Mouse (Mus musculus) naive thymus-derived CD4-positive, alpha-beta T cell, adult 2 months (primary cell): ENCODE data around the gene Ttc41.

Source experiments
- DNase-seq: peaks from one replicate; pipeline ENCODE4 v3.0.0-alpha.2; 2011; ENCODE audit warnings: low read depth

Ttc41 gene

GRCm38 (mm10) chr10:86784126-86784675 lies 78.6 kb downstream of the Ttc41 start:
- no peak for DNase-seq

- no peak for DNase-seq
These were observed 79.8 kb downstream of the Ttc41 start for GRCm38 (mm10) chr10:86785396-86785795.

GRCm38 (mm10) chr10:86786083-86786482 lies 80.5 kb downstream of the Ttc41 start:
- DNase-seq, result no peak

- DNase-seq, result no peak
These were observed 82.6 kb downstream of the Ttc41 start for GRCm38 (mm10) chr10:86788193-86788592.

GRCm38 (mm10) chr10:86789146-86789672 lies 83.6 kb downstream of the Ttc41 start:
- no peak for DNase-seq

GRCm38 (mm10) chr10:86791507-86792184 lies 86.0 kb downstream of the Ttc41 start:
- DNase-seq, result no peak

GRCm38 (mm10) chr10:86793509-86793951 lies 87.9 kb downstream of the Ttc41 start:
- DNase-seq, result no peak

GRCm38 (mm10) chr10:86794196-86794595 lies 88.6 kb downstream of the Ttc41 start:
- no peak for DNase-seq

GRCm38 (mm10) chr10:86794794-86795535 lies 89.4 kb downstream of the Ttc41 start:
- DNase-seq, result no peak

GRCm38 (mm10) chr10:86796073-86796741 lies 90.6 kb downstream of the Ttc41 start:
- DNase-seq, result no peak

GRCm38 (mm10) chr10:86807362-86807761 lies 101.8 kb downstream of the Ttc41 start:
- no peak for DNase-seq

- DNase-seq, result no peak
These were observed 102.6 kb downstream of the Ttc41 start for GRCm38 (mm10) chr10:86808013-86808758.

GRCm38 (mm10) chr10:86810000-86810399 lies 104.4 kb downstream of the Ttc41 start:
- no peak for DNase-seq

- no peak for DNase-seq
These were observed 105.0 kb downstream of the Ttc41 start for GRCm38 (mm10) chr10:86810612-86811011.

- no peak for DNase-seq
These were observed 108.9 kb downstream of the Ttc41 start for GRCm38 (mm10) chr10:86814292-86815131.

GRCm38 (mm10) chr10:86815133-86815532 lies 109.5 kb downstream of the Ttc41 start:
- no peak for DNase-seq

GRCm38 (mm10) chr10:86819649-86820165 lies 114.1 kb downstream of the Ttc41 start:
- DNase-seq, result no peak

- no peak for DNase-seq
These were observed 115.4 kb downstream of the Ttc41 start for GRCm38 (mm10) chr10:86821014-86821413.

GRCm38 (mm10) chr10:86824093-86824492 lies 118.5 kb downstream of the Ttc41 start:
- no peak for DNase-seq

- no peak for DNase-seq
These were observed 119.3 kb downstream of the Ttc41 start for GRCm38 (mm10) chr10:86824871-86825270.
